Mouse (Mus musculus): ENCODE data around the gene Mier3. TPM values are rescaled to one million over a fixed set of nuclear protein-coding genes. Genes with fewer than 3 reads are reported as not detected.

The Mier3 gene
- total RNA-seq, 1 experiment from 2014 or later, result 39.8 TPM

Other genes with a start within 250 kb of the Mier3 start
- 78.4 and 83.9 TPM in 2 replicates for gene Gpbp1, start 190.9 kb upstream of the Mier3 start, total RNA-seq (2021)
- gene Gm49496, start 131.0 kb upstream of the Mier3 start, total RNA-seq (2021), result not detected in 2 replicates
- not detected in 2 replicates for gene Gm10198, start 88.2 kb upstream of the Mier3 start, total RNA-seq (2021)
- gene Map3k1, start 128.0 kb downstream of the Mier3 start, total RNA-seq (2021), result 60.4 and 62.0 TPM in 2 replicates

Data from adrenal gland, postnatal 14 days (tissue).